Mouse (Mus musculus): Measurements from ENCODE around the gene Nrip1. TPM values are rescaled to one million over a fixed set of nuclear protein-coding genes. Genes with fewer than 3 reads are reported as not detected.

Gene Nrip1
- polyA plus RNA-seq, 1 experiment: 9.6 TPM

GRCm38 (mm10) chr16:76275584-76275983 lies 98.0 kb downstream of the Nrip1 start:
- Histone ChIP-seq H3K27ac (ENCODE audit: insufficient read depth, low read depth, low read length) (no peak overlapping the region), H3K4me3 (ENCODE audit: insufficient read depth, low read length) (no peak overlapping the region), H3K4me1 (ENCODE audit: control insufficient read depth, insufficient read depth, low read length) (no peaks in the 10 kb centered on the region)
- no peak for TF ChIP-seq POLR2A (IDR thresholded peaks at IDR 0.05; ENCODE audit: borderline replicate concordance, low read depth, low read length)
- no peak for TF ChIP-seq CTCF (IDR thresholded peaks at IDR 0.05; ENCODE audit: low read depth, low read length)

DNA sequence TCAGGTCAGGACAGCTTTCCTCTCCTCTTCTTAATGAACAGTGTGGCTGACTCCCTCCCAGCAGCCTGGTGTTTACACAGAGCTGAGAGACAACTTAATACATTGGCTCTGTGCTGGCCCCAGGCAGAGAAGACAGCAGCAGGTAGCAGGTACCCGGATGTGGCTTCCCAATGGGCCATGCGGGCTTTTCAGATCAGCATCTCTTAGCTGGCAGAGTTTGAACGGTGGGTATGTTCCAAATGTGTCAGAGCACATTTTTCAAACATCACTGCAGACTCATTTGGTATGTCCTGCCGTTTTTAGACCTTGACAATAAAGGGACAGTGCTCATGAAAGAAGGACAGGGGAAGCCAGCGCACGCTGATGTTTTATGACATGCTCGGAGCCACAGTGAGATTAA lies 98.5 kb downstream of the Nrip1 start:
- TF ChIP-seq POLR2A (IDR thresholded peaks at IDR 0.05; ENCODE audit: borderline replicate concordance, low read depth, low read length) (no peak), CTCF (IDR thresholded peaks at IDR 0.05; ENCODE audit: low read depth, low read length) (no peak)
- H3K4me1 ChIP-seq (ENCODE audit: control insufficient read depth, insufficient read depth, low read length): no peaks in the 10 kb centered on the region
- no peak overlapping the region for H3K27ac ChIP-seq (ENCODE audit: insufficient read depth, low read depth, low read length)
- no peak overlapping the region for H3K4me3 ChIP-seq (ENCODE audit: insufficient read depth, low read length)

DNA sequence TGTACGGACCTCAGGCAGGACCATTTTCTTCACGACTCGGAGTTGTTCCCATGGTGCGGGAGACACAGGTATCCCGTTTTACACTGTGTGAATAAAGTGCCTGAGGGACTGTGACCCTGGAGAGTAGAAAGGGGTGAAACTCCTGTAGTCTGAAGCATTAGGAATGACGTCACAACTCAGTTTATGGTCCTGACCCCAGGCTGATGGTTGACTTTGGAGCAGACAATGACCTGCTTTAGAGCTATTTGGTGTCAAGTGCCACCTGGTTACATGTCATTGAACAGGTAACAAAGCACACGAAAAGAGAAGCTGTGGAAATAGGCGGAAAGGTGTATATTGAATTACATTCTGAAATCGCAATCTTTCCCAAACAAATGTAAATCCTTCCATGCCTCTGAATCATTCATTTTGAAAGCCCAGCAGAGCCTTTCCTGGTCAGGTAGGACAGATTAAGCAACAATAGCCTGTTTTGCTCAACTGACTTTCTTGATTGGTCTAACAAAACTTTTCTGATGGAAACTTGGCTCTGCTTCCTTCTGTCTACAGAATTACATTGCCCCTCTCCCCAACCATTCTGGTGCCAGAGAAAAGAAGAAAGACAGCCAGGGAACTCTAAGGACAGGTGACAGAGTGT lies 106.9 kb downstream of the Nrip1 start:
- H3K4me3 ChIP-seq (ENCODE audit: insufficient read depth, low read length): no peak overlapping the region
- H3K4me1 ChIP-seq (ENCODE audit: control insufficient read depth, insufficient read depth, low read length): no peaks in the 10 kb centered on the region
- TF ChIP-seq CTCF (IDR thresholded peaks at IDR 0.05; ENCODE audit: low read depth, low read length): no peak
- TF ChIP-seq POLR2A (IDR thresholded peaks at IDR 0.05; ENCODE audit: borderline replicate concordance, low read depth, low read length): no peak
- no peak overlapping the region for H3K27ac ChIP-seq (ENCODE audit: insufficient read depth, low read depth, low read length)

DNA sequence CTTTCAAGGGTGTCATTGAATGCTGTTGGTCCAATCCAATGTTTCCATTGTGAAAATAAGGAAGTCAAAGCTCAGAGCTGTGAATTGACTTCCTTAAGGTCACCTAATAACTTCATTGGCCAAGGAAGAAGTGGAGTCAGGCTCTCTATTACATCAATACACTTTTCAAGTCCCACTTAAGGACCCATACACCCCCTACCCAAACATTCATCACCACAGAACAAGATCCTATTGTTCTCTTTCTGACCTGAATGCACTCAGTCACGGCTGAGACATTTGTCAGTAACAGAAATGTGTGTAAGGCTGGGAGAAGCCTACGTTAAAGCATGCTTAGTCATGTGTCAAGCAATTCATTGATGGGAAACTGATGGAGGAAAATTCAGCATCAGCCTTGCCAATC lies 107.8 kb downstream of the Nrip1 start:
- H3K4me3 ChIP-seq (ENCODE audit: insufficient read depth, low read length): no peak overlapping the region
- TF ChIP-seq CTCF (IDR thresholded peaks at IDR 0.05; ENCODE audit: low read depth, low read length) (no peak), POLR2A (IDR thresholded peaks at IDR 0.05; ENCODE audit: borderline replicate concordance, low read depth, low read length) (no peak)
- no peak overlapping the region for H3K27ac ChIP-seq (ENCODE audit: insufficient read depth, low read depth, low read length)
- H3K4me1 ChIP-seq (ENCODE audit: control insufficient read depth, insufficient read depth, low read length): no peaks in the 10 kb centered on the region

- TF ChIP-seq CTCF (IDR thresholded peaks at IDR 0.05; ENCODE audit: low read depth, low read length) (no peak), POLR2A (IDR thresholded peaks at IDR 0.05; ENCODE audit: borderline replicate concordance, low read depth, low read length) (no peak)
- no peak overlapping the region for H3K27ac ChIP-seq (ENCODE audit: insufficient read depth, low read depth, low read length)
- no peaks in the 10 kb centered on the region for H3K4me1 ChIP-seq (ENCODE audit: control insufficient read depth, insufficient read depth, low read length)
- no peak overlapping the region for H3K4me3 ChIP-seq (ENCODE audit: insufficient read depth, low read length)
These were observed 108.3 kb downstream of the Nrip1 start for GRCm38 (mm10) chr16:76265301-76265700.

GRCm38 (mm10) chr16:76263393-76263792 lies 110.2 kb downstream of the Nrip1 start:
- H3K4me3 ChIP-seq (ENCODE audit: insufficient read depth, low read length): no peak overlapping the region
- TF ChIP-seq POLR2A (IDR thresholded peaks at IDR 0.05; ENCODE audit: borderline replicate concordance, low read depth, low read length): no peak
- no peak for TF ChIP-seq CTCF (IDR thresholded peaks at IDR 0.05; ENCODE audit: low read depth, low read length)
- no peak overlapping the region for H3K27ac ChIP-seq (ENCODE audit: insufficient read depth, low read depth, low read length)
- no peaks in the 10 kb centered on the region for H3K4me1 ChIP-seq (ENCODE audit: control insufficient read depth, insufficient read depth, low read length)

- TF ChIP-seq CTCF (IDR thresholded peaks at IDR 0.05; ENCODE audit: low read depth, low read length) (no peak), POLR2A (IDR thresholded peaks at IDR 0.05; ENCODE audit: borderline replicate concordance, low read depth, low read length) (no peak)
- no peak overlapping the region for H3K27ac ChIP-seq (ENCODE audit: insufficient read depth, low read depth, low read length)
- H3K4me1 ChIP-seq (ENCODE audit: control insufficient read depth, insufficient read depth, low read length): no peaks in the 10 kb centered on the region
- no peak overlapping the region for H3K4me3 ChIP-seq (ENCODE audit: insufficient read depth, low read length)
These were observed 113.3 kb downstream of the Nrip1 start for GRCm38 (mm10) chr16:76260296-76260695.

DNA sequence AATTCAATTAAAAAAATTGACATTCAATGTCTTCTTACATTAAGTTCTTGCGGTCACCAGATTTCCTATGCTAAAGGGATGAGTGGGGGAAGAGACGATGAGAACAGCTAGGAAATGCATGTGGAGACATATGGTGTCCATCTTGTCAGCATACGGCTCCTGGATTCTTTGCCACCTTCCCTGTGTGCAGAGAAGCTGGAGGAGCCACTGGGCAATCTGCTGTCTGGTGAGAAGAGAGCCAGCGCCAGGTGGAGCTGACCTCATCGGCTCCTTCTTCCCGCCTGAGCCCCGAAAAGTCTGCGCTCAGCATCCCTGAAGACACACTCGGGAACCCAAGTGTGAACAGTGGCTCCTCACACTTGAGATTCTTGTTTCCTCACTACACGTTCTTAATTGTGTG lies 121.8 kb downstream of the Nrip1 start:
- no peak for TF ChIP-seq POLR2A (IDR thresholded peaks at IDR 0.05; ENCODE audit: borderline replicate concordance, low read depth, low read length)
- no peak for TF ChIP-seq CTCF (IDR thresholded peaks at IDR 0.05; ENCODE audit: low read depth, low read length)
- no peak overlapping the region for H3K27ac ChIP-seq (ENCODE audit: insufficient read depth, low read depth, low read length)
- no peak overlapping the region for H3K4me3 ChIP-seq (ENCODE audit: insufficient read depth, low read length)
- H3K4me1 ChIP-seq (ENCODE audit: control insufficient read depth, insufficient read depth, low read length): no peaks in the 10 kb centered on the region

DNA sequence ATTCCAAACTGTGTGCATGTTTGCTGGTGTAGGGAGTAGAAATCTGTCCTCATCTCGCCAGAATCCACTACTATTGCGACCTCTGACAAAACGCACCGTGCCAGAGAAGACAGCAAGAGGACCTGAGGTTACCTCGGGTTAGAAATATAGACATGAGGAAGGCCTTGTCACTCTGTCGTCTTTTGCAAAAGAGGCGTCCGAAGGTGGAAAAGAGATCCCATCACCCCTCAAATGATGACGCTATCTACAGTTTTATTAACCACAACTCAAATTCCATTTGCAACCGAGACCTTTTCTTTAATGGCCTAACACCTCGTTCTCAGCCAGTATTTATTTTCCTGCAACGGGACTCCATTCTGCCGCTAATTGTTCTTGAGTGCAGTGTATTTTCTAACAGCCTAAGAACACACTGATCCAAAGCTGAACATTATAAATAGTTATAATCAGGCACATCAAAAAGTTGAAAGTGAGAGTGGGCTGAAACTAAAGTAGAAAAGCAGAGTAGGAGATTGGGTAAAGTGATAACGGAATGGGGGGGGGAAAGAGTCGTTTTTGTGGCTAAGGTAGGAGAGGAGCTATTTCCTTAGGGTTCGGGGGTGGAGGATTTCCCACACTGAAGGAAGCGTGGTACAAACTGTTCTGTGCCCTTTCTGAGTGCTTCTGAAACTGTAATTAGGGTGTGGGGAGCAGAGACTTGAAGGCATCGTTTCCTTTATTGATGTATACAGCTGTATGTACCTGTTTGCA lies 124.1 kb downstream of the Nrip1 start:
- Histone ChIP-seq H3K4me1 (ENCODE audit: control insufficient read depth, insufficient read depth, low read length) (no peaks in the 10 kb centered on the region), H3K4me3 (ENCODE audit: insufficient read depth, low read length) (no peak overlapping the region), H3K27ac (ENCODE audit: insufficient read depth, low read depth, low read length) (no peak overlapping the region)
- TF ChIP-seq POLR2A (IDR thresholded peaks at IDR 0.05; ENCODE audit: borderline replicate concordance, low read depth, low read length) (no peak), CTCF (IDR thresholded peaks at IDR 0.05; ENCODE audit: low read depth, low read length) (no peak)

- Histone ChIP-seq H3K27ac (ENCODE audit: insufficient read depth, low read depth, low read length) (no peak overlapping the region), H3K4me1 (ENCODE audit: control insufficient read depth, insufficient read depth, low read length) (no peaks in the 10 kb centered on the region), H3K4me3 (ENCODE audit: insufficient read depth, low read length) (no peak overlapping the region)
- TF ChIP-seq POLR2A (IDR thresholded peaks at IDR 0.05; ENCODE audit: borderline replicate concordance, low read depth, low read length): no peak
- TF ChIP-seq CTCF (IDR thresholded peaks at IDR 0.05; ENCODE audit: low read depth, low read length): no peak
These were observed 130.8 kb downstream of the Nrip1 start for GRCm38 (mm10) chr16:76242850-76243249.
